Mouse (Mus musculus) left cerebral cortex, postnatal 4 days (tissue): Measurements from ENCODE around the gene Stambp. TPM values are rescaled to one million over a fixed set of nuclear protein-coding genes. Genes with fewer than 3 reads are reported as not detected.
A peak's percentile ranks its signal among the peaks of the same experiment; 100 is the strongest.

Source experiments
- DNase-seq: peaks from one replicate; pipeline ENCODE4 v3.0.0-alpha.2; 2022
- intact Hi-C: fragments of 180-260 bp; cut with DNase I; formaldehyde crosslinking; loops from one replicate; pipeline ENCODE4 v1.15.1; 2025
- total RNA-seq, 2 experiments: library from RNA; stranded (reverse); gene quantifications; 2 replicates each; pipeline ENCODE4 v1.2.3; 2021

The Stambp gene
- total RNA-seq, 2 experiments from 2014 or later, result 48.5 to 51.1 TPM

DNA sequence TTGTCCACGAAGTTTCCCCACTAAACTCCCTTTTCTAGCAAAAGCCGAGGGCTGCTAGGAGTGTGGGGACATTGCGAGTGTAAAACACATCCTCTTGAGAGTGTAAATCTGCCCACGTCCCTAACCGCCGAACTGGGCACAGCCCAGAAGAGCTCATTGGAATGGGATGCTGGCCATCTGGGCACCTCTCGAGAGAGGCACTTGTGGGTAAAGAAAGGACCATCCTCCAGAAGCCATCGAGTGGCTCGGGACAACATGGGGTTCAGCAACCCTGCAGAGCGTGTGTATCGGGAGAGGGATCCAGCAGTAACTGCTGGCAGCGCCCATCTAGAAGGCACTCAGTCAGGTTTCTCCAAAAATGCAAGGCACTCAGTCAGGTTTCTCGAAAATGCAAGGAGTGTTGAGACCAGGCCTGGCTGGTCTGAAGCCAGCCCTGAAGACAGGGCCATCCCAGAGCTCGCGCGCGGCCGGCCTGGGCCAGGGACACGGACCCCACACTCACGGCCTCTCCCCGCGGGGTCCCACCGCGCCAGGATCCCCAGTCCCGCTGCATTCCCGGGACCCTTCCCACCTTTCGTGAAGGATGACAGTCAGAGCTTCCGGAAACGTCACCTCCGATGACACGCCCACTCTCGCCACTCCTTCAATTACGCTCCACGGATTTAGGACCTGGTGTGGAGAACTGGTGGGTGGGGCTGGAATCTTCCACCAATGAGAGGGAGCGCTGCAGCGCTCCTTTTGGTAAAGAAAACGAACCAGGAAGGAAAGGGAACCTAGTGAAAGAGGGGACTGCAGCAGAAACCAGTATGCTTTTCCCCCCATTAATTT, 475 bp downstream of the Stambp start:
- intact Hi-C loops, result no loop called here
- peak; percentile 88 for DNase-seq

DNA sequence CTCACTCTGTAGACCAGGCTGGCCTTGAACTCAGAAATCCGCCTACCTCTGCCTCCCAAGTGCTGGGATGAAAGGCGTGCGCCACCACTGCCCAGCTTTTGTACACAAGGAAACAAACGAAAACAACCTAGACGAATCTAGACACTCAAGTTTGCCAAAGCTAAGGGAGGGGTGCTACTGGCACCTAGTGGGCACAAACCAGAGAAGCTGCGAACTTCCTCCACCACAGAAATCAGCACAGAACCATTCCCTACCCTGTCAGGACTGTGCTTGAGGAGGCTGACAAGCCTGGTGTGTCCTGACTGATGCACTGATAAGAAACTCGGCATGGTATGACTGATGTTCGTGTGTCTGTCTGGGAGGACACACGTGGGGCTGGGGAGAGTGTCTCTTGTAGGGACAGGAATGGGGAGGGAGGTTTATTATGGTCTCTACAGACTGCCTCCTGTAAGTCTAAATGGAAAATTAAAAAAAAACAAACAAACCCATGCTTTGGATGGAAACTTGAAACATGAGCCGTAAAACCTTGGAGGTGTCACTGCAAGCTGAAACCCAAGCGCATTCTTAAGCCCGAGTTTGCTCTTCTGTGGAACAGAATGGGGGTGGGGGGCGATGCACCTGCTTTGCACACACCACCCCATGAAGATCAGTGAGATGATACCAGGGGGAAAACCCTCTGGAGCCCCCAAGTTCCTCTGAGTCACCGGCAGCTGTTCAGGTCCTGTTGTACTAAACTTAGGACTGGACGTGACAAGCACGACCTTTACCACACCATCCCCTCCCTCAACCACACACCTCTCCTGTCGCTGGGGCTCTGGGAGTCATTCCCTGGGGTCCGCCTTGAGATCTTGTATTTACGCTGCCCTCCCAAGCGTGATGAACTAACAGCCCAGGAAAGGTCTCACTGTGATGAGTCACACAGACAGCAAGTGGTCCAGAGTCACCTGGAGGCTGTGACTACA, 3.3 kb downstream of the Stambp start:
- no peak for DNase-seq

DNA sequence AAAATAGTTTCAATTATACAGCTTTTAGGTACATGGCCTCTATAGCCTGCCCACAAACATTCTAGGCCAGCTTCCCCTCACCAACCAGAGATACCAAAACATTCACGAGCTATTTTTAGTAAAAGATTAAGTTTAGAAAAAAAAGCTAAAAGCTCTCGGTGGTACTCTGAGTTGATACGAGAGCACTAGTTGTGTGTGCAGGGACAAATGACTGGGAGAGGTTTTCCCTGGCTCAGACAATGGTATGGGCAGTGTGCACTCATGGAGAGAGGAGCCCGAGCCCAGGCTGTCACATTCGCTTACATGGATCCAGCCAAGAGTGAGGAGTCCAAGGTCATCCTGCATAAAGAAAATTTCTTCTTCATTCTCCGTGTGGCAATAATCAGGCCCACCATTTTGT, 16.6 kb downstream of the Stambp start:
- DNase-seq, result no peak
- intact Hi-C loops, result no loop called here

More for the DNA sequence above, 3.3 kb downstream of the Stambp start:
- intact Hi-C loops, result no loop called here

DNA sequence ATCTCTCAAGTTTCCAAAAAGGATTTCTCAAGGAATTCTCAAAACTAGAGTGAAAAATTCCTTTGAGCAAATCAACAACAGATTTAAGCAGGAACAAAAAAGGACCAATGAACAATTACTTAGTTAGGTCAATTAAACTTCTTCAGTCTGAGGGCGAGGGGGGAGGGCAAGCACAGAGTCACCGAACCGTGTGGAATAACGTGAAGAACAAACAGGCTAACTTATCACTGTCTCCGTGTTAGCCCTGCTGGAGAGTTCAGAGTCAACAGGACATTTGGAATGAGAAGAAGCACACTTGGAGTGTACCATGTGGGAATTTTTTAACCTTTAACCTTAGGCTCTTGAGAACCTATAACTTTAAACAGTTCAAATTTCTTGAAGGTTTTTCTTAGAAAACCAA, 24.2 kb downstream of the Stambp start:
- DNase-seq, result no peak
- intact Hi-C loops, result no loop called here

DNA sequence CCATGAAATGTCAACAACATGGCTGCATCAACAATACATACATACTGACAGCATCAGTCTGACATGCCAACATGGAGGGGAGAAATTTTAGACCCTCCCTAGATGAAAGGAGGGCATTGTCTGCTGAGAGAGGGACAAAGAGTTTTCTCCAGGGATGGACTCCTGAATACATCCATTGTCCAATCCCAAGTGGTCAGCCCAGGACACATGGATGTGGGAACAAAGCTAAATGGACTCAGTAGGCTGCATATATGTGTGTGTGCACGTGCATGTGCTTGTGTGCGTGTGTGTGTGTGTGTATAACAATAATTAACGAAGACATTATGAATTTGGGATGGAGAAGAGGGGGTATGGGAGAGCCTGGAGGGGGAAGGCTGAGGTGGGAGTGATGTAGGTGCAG, 26.8 kb downstream of the Stambp start:
- DNase-seq, result no peak
- intact Hi-C loops, result no loop called here

DNA sequence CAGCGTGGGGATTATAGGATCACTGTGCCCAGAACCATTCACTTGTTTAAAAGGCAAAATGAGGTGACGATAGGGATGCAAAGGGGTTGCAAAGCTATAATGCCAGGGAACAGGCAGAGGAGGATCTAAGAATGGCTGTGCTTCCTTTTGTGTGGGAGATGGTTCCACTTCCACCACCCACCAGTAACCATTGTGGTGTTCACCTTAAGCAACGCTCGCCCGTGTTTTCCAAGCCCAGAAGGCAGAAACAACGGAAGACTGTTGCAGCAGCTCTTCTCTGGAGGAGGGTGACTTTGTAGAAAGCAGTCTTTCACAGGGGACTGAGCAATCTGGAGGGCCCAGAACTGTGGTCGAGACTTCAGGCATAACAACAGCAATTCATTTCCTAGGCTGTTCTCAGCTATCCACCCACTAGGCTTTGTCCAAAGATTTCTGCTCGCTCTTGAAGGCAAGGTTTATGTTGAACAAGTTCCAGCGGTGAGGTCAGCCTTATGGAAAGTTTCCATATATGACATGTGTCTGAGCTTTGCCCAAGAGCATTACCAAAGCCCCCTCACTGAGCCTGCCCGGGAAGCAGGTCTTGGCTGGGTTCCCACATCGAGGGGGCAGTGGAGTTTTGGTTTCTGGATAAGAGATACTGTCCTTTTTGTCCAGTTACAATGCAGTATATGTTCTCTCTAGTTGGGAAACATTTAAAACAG, 30.6 kb downstream of the Stambp start:
- DNase-seq, result peak; percentile 21
- intact Hi-C loops, result no loop called here

DNA sequence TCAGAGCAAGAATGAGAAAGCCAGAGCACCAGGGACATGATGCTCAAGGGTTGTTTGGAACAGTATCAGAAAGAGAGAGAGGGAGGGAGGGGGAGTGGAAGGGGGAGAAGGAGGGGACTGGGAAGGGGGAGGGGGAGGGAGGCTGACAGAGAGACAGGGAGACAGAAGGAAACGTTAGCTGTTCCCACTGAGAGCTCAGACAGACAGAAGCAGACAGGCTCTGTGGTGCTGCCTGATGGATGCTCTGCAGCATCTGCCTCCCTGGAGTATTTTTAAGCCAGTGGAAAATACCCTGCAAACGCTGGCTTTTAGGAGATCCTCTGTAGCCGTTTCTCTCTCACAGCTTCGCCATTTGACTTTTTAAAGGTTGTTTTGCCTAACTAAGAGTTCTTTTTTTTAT, 32.5 kb downstream of the Stambp start:
- peak; percentile 53 for DNase-seq
- intact Hi-C loops, result no loop called here

DNA sequence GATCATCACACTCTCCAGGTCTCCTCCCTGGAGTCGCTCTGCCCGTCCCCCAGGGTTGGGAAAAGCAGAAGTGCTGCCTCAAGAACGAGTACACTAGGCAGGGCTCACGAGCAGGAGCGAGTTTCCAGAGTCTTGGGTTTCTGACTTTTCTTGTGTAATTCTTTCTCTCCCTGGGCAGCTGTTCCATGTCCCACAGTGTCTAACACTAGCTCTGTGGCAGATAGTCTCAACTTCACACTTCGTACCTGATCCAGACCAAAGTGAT, 35.8 kb downstream of the Stambp start:
- no peak for DNase-seq
- intact Hi-C loops, result no loop called here

DNA sequence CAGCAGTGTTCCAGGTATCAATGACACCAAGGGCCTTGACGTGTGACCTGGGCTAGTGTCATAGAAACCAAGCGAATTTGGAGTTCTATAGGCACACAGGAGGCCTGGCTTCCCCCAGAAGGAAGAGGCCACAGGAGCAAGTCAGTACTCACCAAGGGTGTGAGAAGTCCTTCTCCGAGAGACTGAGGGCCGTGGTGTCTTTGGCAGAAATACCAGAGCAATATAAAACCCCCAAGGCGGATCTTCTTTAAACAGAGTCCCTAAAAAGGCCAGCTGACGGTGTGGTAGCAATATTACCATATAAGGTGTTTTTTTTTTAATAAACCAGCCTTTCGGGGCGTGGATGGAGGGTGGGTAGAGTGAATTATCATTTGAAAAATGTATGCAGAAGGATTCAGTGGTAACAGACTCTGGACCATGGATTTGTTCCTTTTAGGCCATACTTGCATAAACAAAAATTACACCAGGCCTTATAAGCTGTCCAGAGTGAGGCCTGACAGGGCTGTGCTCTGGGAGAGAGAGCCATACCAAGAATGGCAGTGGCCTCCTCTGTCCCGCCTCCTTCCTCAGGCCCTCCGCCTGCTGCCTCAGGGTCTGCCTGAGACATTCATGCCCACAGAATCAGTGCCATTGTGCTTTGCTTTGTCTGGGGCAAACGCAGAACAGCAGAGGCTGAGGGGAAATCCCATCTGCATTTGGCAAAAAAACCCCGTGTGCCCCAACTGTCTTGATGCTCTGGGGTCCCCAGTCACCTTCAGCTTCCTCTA, 36.3 kb downstream of the Stambp start, which contains the start of gene Actg2:
TSS of gene Actg2 (minus strand) at position 238 of the 767 bp plus-strand sequence.
- no peak for DNase-seq

DNA sequence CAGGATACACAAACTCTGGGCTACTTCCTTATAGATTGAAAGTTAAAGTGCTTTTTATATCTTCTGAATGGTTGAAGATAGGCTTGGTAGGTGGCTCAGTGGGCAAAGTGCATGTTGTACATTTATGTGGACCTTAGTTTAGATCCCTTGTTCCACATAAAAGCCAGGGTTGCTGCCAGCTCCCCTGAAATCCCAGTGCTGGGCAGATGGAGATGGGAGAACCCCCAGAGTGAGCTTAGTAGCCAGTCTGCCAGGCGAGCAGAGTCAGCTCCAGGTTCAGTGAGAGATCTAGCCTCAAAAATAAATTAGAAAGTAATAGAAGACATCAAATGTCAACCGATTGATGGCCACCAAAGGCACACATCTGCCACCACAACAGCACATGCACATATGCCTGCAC, 39.9 kb downstream of the Stambp start:
- DNase-seq, result peak; percentile 6
- intact Hi-C loops, result no loop called here

More for the DNA sequence above, 36.3 kb downstream of the Stambp start, which contains the start of gene Actg2:
- intact Hi-C loops, result no loop called here

DNA sequence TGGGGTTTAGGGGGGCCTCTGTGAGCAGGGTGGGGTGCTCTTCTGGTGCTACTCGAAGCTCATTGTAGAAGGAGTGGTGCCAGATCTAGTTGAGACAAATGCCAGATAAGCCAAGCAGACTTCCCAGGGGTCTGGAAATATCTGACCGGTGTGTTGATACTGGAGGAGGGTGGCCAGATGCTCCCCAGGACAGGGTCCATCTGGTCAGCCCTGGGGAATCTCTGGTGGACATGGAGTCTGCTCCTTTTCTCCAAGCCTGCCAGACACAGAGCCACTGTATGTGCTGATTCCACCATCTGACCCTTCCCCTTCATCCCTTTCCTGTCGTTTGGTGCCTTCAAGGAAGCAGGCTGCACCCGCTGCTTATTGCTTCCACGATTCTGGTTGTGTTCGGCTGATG, 49.3 kb downstream of the Stambp start:
- intact Hi-C loops, result no loop called here
- DNase-seq, result no peak

DNA sequence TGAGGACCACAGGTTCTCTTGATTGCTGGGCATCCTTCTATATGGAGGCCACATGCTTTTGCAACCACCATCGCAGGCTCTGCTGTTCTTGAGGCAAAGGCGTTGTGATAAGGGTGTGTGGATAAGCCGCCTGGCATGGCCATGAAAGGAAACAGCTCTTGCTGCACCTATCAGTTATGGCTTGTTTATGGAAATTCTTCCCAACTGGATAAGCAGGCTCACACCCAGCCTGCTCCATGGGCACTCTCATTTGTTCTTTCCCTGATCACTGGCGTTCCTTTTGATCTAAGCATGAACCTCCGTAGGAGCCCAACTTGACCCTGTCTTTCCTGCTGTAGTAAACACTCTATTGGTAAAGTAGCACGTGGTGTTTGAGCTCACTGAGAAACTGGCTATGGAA, 50.7 kb downstream of the Stambp start:
- no peak for DNase-seq
- intact Hi-C loops, result no loop called here

DNA sequence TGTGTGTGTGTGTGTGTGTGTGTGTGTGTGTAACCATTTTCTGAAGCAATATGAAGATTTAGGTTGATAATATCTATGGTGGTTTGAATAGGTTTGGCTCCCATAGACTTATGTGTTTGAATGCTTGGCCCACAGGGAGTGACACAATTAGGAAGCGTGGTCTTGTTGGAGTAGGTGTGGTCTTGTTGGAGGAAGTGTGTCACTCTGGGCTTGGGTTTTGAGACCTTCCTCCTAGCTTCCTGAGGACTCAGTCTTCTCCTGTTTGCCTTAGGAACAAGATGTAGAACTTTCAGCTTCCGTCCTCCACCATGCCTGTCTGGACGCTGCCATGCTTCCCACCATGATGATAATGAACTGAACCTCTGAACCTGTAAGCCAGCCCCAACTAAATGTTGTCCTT, 53.9 kb downstream of the Stambp start:
- intact Hi-C loops, result no loop called here
- DNase-seq, result no peak

DNA sequence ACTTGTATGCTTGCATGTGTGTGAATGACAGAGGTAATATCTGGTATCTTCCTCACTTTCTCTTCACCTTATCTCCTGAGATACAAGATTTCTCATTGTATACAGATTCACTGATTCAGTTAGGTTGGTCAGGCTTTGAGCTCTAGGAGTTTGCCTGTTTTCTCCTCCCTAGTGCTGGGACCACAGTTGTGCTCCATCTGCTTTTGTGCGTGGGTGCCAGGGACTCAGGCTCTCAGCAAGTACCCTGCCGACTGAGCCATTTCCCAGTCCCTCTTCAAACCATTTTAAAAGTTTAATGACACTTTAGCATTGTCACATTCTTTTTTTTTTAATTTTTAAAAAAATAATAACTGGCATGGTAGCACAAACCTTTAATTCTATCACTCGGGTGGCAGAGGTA, 57.4 kb downstream of the Stambp start:
- no peak for DNase-seq
- intact Hi-C loops, result no loop called here

DNA sequence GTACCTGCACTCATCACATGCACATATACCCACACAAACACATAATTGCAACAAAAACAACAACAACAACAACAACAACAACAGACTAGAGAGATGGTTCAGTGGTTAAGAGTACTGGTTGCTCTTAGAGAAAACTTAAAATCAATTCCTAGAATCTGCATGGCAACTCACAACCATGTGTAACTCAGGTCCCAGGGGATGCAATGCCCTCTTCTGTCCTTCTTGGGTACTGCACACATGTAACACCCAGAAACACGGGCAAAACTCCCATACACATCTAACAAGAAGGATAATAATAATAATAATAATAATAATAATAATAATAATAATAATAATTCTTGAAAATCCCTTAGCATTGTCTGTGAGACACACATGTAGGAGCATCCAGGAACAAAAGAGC, 60.0 kb downstream of the Stambp start:
- peak; percentile 63 for DNase-seq

DNA sequence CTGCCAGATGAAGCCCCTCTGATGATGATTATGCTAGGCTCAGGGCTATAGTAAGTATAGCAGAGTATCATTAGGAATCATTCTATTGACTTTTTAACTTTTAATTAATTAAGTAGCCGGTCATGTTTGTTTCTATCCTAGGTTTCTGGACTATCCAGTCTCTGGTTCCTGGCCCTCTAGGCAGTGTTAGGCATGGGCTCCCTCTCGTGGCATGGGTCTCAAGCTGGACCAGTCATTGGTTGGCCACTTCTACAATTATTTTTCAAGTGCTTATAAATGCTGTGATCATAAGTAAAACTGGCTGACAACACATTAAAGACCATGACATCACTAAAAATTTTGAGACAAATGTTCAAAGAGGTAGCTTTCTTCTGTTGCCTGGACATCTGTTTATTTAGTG, 62.3 kb downstream of the Stambp start:
- DNase-seq, result peak; percentile 18
- intact Hi-C loops, result loop anchor here (5.0 kb wide), 1 partner anchor 153 kb away; no protein-coding TSS in a partner anchor

More for the DNA sequence above, 60.0 kb downstream of the Stambp start:
- intact Hi-C loops, result loop anchor here (5.0 kb wide), 1 partner anchor 155 kb away; no protein-coding TSS in a partner anchor

DNA sequence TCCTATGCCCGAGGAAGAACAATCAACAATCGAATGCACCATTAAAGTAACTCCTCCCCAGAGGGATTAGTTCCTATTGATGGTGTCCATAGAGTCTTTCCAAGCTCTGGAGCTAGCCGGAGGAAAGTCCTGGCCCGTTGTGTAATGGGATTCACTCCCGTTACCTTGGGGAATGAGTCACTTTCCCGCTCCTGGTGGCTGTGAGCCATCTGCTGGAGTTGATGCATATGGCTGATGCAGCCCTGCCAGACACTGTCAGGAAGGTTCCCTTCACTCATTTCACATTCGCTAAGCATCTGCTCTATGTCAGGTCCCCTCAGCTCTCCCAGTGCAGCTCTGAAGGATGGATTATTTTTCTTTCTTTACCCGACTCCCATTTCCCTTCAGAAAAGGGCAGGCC, 63.1 kb downstream of the Stambp start:
- DNase-seq, result peak; percentile 64
- intact Hi-C loops, result no loop called here

DNA sequence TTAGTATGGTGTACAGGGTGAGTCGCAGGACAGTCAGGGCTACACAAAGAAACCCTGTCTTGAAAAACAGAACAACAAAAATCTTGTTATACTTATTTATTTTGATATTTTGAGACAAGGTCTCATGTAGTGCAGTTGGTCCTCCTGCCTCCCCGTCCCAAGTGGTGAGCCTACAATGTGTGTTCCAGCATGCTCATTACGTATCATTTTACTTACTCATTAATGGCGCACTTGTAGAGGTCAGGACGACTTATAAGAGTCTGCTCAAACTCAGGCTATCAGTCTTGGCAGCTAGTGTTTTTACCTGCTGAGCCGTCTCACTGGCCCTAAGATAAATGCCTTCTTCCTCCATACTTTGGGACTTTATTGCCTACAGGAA, 65.4 kb downstream of the Stambp start:
- intact Hi-C loops, result no loop called here
- no peak for DNase-seq

DNA sequence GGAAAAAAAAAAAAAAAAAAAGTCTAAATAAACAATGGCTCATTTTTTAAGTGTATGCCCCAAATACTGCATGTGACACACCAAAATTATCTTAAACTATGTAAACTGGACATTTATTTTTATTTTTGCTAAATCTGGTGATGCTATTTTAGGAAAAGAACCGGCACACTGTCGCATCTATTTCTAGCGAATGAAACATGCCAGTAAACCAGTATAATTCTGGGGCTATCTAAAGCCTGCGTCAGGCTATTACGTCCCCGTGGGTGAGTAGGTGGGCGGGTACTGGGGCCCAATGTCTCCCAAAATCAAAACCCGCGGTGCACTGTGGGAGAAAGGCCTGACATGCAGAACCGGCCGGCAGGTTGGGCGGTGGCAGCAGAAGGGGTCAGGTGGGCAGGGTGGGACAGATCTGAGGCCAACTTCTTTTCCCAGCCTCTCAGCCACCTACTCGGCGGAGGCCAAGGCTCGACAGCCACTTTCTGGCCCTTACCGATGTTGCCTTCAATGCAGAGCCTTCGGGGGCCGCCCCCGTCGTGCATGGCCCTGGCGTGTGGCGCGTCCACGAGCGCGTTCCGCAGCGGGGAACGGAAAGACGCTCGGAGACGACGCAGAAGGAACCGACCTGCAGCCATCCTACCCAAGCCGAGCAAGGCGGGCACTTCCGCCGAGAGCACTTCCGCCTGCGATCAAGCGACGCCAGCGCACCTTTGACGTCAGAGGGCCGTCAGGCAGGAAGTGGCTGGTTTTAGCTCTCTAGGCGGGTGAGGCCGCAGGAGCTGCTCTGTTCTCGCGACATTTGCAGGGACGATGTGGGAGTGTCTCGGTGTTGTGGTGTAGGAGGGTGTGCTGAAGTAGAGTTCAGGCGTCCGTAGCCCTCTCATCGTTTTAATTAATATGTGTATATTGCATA, 66.0 kb downstream of the Stambp start, which contains the start of gene Dguok:
TSS of gene Dguok (minus strand) at position 712 of the 910 bp plus-strand sequence.
- DNase-seq, result peak; percentile 97
- intact Hi-C loops, result no loop called here
